Mouse (Mus musculus): Measurements from ENCODE around the gene Fam162b.

GRCm38 (mm10) chr10:51631411-51632136, 41.3 kb upstream of the Fam162b start, which contains the start of gene Gprc6a:
- no peak for TF ChIP-seq CTCF (conservative IDR thresholded peaks at IDR 0.05; ENCODE audit: low read length)
- TF ChIP-seq POU5F1 (IDR thresholded peaks at IDR 0.05; ENCODE audit: borderline replicate concordance, low read length) = no peak
- no peak for TF ChIP-seq NANOG (IDR thresholded peaks at IDR 0.05; ENCODE audit: borderline replicate concordance, low read length)

Data from E14TG2a.4 (cell line).